Mouse (Mus musculus): ENCODE measurements around the gene Adh7. TPM values are rescaled to one million over a fixed set of nuclear protein-coding genes. Genes with fewer than 3 reads are reported as not detected.

Adh7 gene
- polyA plus RNA-seq, 1 experiment from 2014 or later = 5.2 TPM

DNA sequence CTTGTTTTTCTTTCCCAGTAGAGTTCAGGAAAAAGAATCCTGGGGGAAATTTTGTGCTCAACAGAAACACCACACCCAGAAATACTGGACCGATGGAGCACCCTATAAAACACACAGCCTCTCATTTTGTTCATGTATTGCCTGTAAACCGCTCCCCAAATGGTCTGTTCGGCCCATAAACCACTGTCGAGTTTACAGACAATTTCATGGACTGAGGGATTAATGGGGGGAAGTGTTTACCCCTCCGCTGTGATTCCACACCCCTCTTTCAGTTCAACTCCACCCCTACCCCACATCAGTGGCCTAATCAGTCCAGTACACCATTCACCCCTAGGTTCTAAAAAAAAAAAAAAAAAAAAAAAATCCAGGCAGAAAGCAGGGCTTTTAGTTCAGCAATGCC, 23.4 kb downstream of the Adh7 start:
- Histone ChIP-seq H3K27ac (replicated peaks; ENCODE audit: low read depth, low read length) (no peak overlapping the region), H3K9me3 (ENCODE audit: control insufficient read depth, low read length) (no peaks in the 10 kb centered on the region), H3K4me1 (ENCODE audit: control insufficient read depth, insufficient read depth, low read length) (no peaks in the 10 kb centered on the region), H3K4me3 (ENCODE audit: low read depth, low read length) (no peak overlapping the region), H3K27me3 (replicated peaks; ENCODE audit: control insufficient read depth, insufficient read depth, low read length) (no peaks in the 10 kb centered on the region), H3K9ac (ENCODE audit: low read depth, low read length) (no peak overlapping the region), H3K4me2 (ENCODE audit: low read depth, low read length) (no peak overlapping the region), H3K36me3 (ENCODE audit: control insufficient read depth, insufficient read depth, low read length) (no peaks in the 10 kb centered on the region)
- 76% methylated on average over 5 of the region's 5 CpGs for WGBS
- ATAC-seq (ENCODE audit: low read depth) (no peak), DNase-seq (ENCODE audit: low spot score) (no peak)

- H3K36me3 ChIP-seq (ENCODE audit: control insufficient read depth, insufficient read depth, low read length) = no peaks in the 10 kb centered on the region
- H3K27me3 ChIP-seq (replicated peaks; ENCODE audit: control insufficient read depth, insufficient read depth, low read length) = no peaks in the 10 kb centered on the region
- no peaks in the 10 kb centered on the region for H3K9me3 ChIP-seq (ENCODE audit: control insufficient read depth, low read length)
- DNase-seq (ENCODE audit: low spot score) (no peak), ATAC-seq (ENCODE audit: low read depth) (no peak)
- no peaks in the 10 kb centered on the region for H3K4me1 ChIP-seq (ENCODE audit: control insufficient read depth, insufficient read depth, low read length)
- H3K27ac ChIP-seq (replicated peaks; ENCODE audit: low read depth, low read length) = no peak overlapping the region
- H3K4me3 ChIP-seq (ENCODE audit: low read depth, low read length) = no peak overlapping the region
- no peak overlapping the region for H3K9ac ChIP-seq (ENCODE audit: low read depth, low read length)
- WGBS = 61% methylated on average over 6 of the region's 6 CpGs
- H3K4me2 ChIP-seq (ENCODE audit: low read depth, low read length) = no peak overlapping the region
Measured at GRCm38 (mm10) chr3:138241371-138241770, 23.8 kb downstream of the Adh7 start.

GRCm38 (mm10) chr3:138242021-138242726, 24.6 kb downstream of the Adh7 start:
- ATAC-seq (ENCODE audit: low read depth) (no peak), DNase-seq (ENCODE audit: low spot score) (no peak)
- no peaks in the 10 kb centered on the region for H3K4me1 ChIP-seq (ENCODE audit: control insufficient read depth, insufficient read depth, low read length)
- no peaks in the 10 kb centered on the region for H3K36me3 ChIP-seq (ENCODE audit: control insufficient read depth, insufficient read depth, low read length)
- no peak overlapping the region for H3K27ac ChIP-seq (replicated peaks; ENCODE audit: low read depth, low read length)
- WGBS = 76% methylated on average over 14 of the region's 14 CpGs
- no peak overlapping the region for H3K9ac ChIP-seq (ENCODE audit: low read depth, low read length)
- H3K27me3 ChIP-seq (replicated peaks; ENCODE audit: control insufficient read depth, insufficient read depth, low read length) = no peaks in the 10 kb centered on the region
- no peak overlapping the region for H3K4me2 ChIP-seq (ENCODE audit: low read depth, low read length)
- no peaks in the 10 kb centered on the region for H3K9me3 ChIP-seq (ENCODE audit: control insufficient read depth, low read length)
- no peak overlapping the region for H3K4me3 ChIP-seq (ENCODE audit: low read depth, low read length)

- Histone ChIP-seq H3K27me3 (replicated peaks; ENCODE audit: control insufficient read depth, insufficient read depth, low read length) (no peaks in the 10 kb centered on the region), H3K9me3 (ENCODE audit: control insufficient read depth, low read length) (no peaks in the 10 kb centered on the region), H3K9ac (ENCODE audit: low read depth, low read length) (no peak overlapping the region), H3K27ac (replicated peaks; ENCODE audit: low read depth, low read length) (no peak overlapping the region), H3K4me3 (ENCODE audit: low read depth, low read length) (no peak overlapping the region), H3K36me3 (ENCODE audit: control insufficient read depth, insufficient read depth, low read length) (no peaks in the 10 kb centered on the region), H3K4me2 (ENCODE audit: low read depth, low read length) (no peak overlapping the region), H3K4me1 (ENCODE audit: control insufficient read depth, insufficient read depth, low read length) (no peaks in the 10 kb centered on the region)
- ATAC-seq (ENCODE audit: low read depth) (no peak), DNase-seq (ENCODE audit: low spot score) (no peak)
- WGBS = 78% methylated on average over 6 of the region's 6 CpGs
Measured at GRCm38 (mm10) chr3:138242933-138243332, 25.4 kb downstream of the Adh7 start.

- H3K9me3 ChIP-seq (ENCODE audit: control insufficient read depth, low read length) = no peaks in the 10 kb centered on the region
- no peak overlapping the region for H3K4me2 ChIP-seq (ENCODE audit: low read depth, low read length)
- no peaks in the 10 kb centered on the region for H3K27me3 ChIP-seq (replicated peaks; ENCODE audit: control insufficient read depth, insufficient read depth, low read length)
- 67% methylated on average over 7 of the region's 7 CpGs for WGBS
- no peak overlapping the region for H3K4me3 ChIP-seq (ENCODE audit: low read depth, low read length)
- no peaks in the 10 kb centered on the region for H3K36me3 ChIP-seq (ENCODE audit: control insufficient read depth, insufficient read depth, low read length)
- no peak for DNase-seq (ENCODE audit: low spot score)
- no peak overlapping the region for H3K9ac ChIP-seq (ENCODE audit: low read depth, low read length)
- no peak for ATAC-seq (ENCODE audit: low read depth)
- H3K4me1 ChIP-seq (ENCODE audit: control insufficient read depth, insufficient read depth, low read length) = no peaks in the 10 kb centered on the region
- no peak overlapping the region for H3K27ac ChIP-seq (replicated peaks; ENCODE audit: low read depth, low read length)
Measured at GRCm38 (mm10) chr3:138244338-138244874, 26.8 kb downstream of the Adh7 start.

DNA sequence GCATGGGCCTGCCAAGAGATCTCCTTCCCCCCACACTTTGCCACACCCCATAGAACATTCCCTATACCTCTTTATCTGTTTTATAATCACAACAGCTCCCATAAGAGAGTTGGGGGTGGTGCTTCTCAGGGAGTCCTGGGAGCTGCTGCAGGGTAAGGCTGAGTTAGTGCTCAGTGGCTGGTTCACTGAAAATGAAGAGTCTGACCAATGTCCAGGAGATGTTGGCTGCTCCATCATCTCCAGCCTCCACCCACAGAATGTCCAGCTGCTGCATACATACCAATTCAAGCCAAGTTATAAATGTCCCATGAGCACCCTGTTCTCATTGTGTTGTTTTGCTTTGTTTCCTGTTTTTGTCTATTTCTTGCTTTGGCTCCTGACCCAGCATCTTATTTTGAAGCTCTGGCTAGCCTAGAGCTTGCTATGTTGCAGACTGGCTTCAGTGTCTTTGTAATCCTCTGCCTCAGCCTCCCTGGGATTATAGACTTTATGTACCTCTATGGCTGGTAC, 29.0 kb downstream of the Adh7 start:
- no peaks in the 10 kb centered on the region for H3K36me3 ChIP-seq (ENCODE audit: control insufficient read depth, insufficient read depth, low read length)
- H3K4me1 ChIP-seq (ENCODE audit: control insufficient read depth, insufficient read depth, low read length) = no peaks in the 10 kb centered on the region
- H3K9me3 ChIP-seq (ENCODE audit: control insufficient read depth, low read length) = no peaks in the 10 kb centered on the region
- H3K9ac ChIP-seq (ENCODE audit: low read depth, low read length) = no peak overlapping the region
- H3K4me2 ChIP-seq (ENCODE audit: low read depth, low read length) = no peak overlapping the region
- H3K27ac ChIP-seq (replicated peaks; ENCODE audit: low read depth, low read length) = no peak overlapping the region
- DNase-seq (ENCODE audit: low spot score) (no peak), ATAC-seq (ENCODE audit: low read depth) (no peak)
- no peak overlapping the region for H3K4me3 ChIP-seq (ENCODE audit: low read depth, low read length)
- H3K27me3 ChIP-seq (replicated peaks; ENCODE audit: control insufficient read depth, insufficient read depth, low read length) = no peaks in the 10 kb centered on the region

- Histone ChIP-seq H3K4me1 (ENCODE audit: control insufficient read depth, insufficient read depth, low read length) (no peaks in the 10 kb centered on the region), H3K4me2 (ENCODE audit: low read depth, low read length) (no peak overlapping the region), H3K27me3 (replicated peaks; ENCODE audit: control insufficient read depth, insufficient read depth, low read length) (no peaks in the 10 kb centered on the region), H3K4me3 (ENCODE audit: low read depth, low read length) (no peak overlapping the region), H3K9ac (ENCODE audit: low read depth, low read length) (no peak overlapping the region), H3K27ac (replicated peaks; ENCODE audit: low read depth, low read length) (no peak overlapping the region), H3K36me3 (ENCODE audit: control insufficient read depth, insufficient read depth, low read length) (no peaks in the 10 kb centered on the region), H3K9me3 (ENCODE audit: control insufficient read depth, low read length) (no peaks in the 10 kb centered on the region)
- WGBS = 68% methylated on average over 4 of the region's 4 CpGs
- ATAC-seq (ENCODE audit: low read depth) (no peak), DNase-seq (ENCODE audit: low spot score) (no peak)
Measured at GRCm38 (mm10) chr3:138247241-138247640, 29.7 kb downstream of the Adh7 start.

DNA sequence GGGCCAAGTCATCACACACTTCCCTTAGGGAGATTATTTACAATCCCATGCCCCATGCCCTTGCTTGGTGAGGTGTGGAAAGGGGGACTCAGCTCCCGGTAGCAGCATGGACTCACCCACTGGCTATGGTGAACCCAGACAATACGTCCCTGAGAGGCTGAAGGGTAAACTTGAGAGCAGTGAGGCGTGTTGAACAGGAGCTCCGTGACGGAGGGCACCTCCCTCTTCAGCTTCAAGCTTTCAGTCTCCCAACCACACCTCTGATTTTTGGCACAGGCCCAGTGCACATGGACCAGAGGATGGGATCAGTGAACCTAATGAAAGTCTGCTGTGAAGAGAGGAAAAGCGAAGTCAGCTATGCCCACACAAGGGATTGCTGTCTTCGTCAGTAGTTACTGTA, 30.5 kb downstream of the Adh7 start:
- no peaks in the 10 kb centered on the region for H3K36me3 ChIP-seq (ENCODE audit: control insufficient read depth, insufficient read depth, low read length)
- H3K4me2 ChIP-seq (ENCODE audit: low read depth, low read length) = no peak overlapping the region
- no peaks in the 10 kb centered on the region for H3K4me1 ChIP-seq (ENCODE audit: control insufficient read depth, insufficient read depth, low read length)
- no peak overlapping the region for H3K9ac ChIP-seq (ENCODE audit: low read depth, low read length)
- no peak overlapping the region for H3K4me3 ChIP-seq (ENCODE audit: low read depth, low read length)
- 67% methylated on average over 7 of the region's 7 CpGs for WGBS
- H3K27ac ChIP-seq (replicated peaks; ENCODE audit: low read depth, low read length) = no peak overlapping the region
- ATAC-seq (ENCODE audit: low read depth) (no peak), DNase-seq (ENCODE audit: low spot score) (peak; percentile 27)
- H3K27me3 ChIP-seq (replicated peaks; ENCODE audit: control insufficient read depth, insufficient read depth, low read length) = no peaks in the 10 kb centered on the region
- H3K9me3 ChIP-seq (ENCODE audit: control insufficient read depth, low read length) = no peaks in the 10 kb centered on the region

GRCm38 (mm10) chr3:138248746-138249145, 31.2 kb downstream of the Adh7 start:
- ATAC-seq (ENCODE audit: low read depth) (no peak), DNase-seq (ENCODE audit: low spot score) (no peak)
- Histone ChIP-seq H3K9me3 (ENCODE audit: control insufficient read depth, low read length) (no peaks in the 10 kb centered on the region), H3K4me3 (ENCODE audit: low read depth, low read length) (no peak overlapping the region), H3K36me3 (ENCODE audit: control insufficient read depth, insufficient read depth, low read length) (no peaks in the 10 kb centered on the region), H3K27me3 (replicated peaks; ENCODE audit: control insufficient read depth, insufficient read depth, low read length) (no peaks in the 10 kb centered on the region), H3K4me2 (ENCODE audit: low read depth, low read length) (no peak overlapping the region), H3K9ac (ENCODE audit: low read depth, low read length) (no peak overlapping the region), H3K27ac (replicated peaks; ENCODE audit: low read depth, low read length) (no peak overlapping the region), H3K4me1 (ENCODE audit: control insufficient read depth, insufficient read depth, low read length) (no peaks in the 10 kb centered on the region)
- 82% methylated on average over 8 of the region's 8 CpGs for WGBS

All from embryonic facial prominence, embryonic 14.5 days (tissue).